Mouse (Mus musculus) megakaryocyte-erythroid progenitor cell, adult 5-6 weeks (primary cell): ENCODE results near the gene Fcgbp. TPM values are rescaled to one million over a fixed set of nuclear protein-coding genes. Genes with fewer than 3 reads are reported as not detected.
A peak's percentile ranks its signal among the peaks of the same experiment; 100 is the strongest.
"Not testable (repeated sequence)": the region's sequence is repeated elsewhere in the genome, so short reads cannot be mapped to it uniquely, and the experiment has no call there.

Experiments used
- ATAC-seq: replicated peaks from 2 replicates; pipeline ENCODE4 v1.8.0; 2016; ENCODE audit warnings: mild to moderate bottlenecking, inconsistent platforms; ENCODE audit not compliant: severe bottlenecking, poor library complexity, low FRiP score, low TSS enrichment
- total RNA-seq, 2 experiments: library from RNA; stranded (forward) in 1 of 2; stranded (reverse) in 1 of 2; fragments of 200-1000, 215-1000 nt in 1 of 2; fragments of >200 nt in 1 of 2; fragmentation: Nextera tagmentation in 1 of 2; gene quantifications; 2 replicates each; pipeline ENCODE4 v1.2.3; 2014 to 2017

Gene Fcgbp
- total RNA-seq, 2 experiments from 2014 or later: not detected

GRCm38 (mm10) chr7:28137613-28138012 lies 66.6 kb downstream of the Fcgbp start:
- ATAC-seq: no peak

GRCm38 (mm10) chr7:28148263-28148662 lies 77.2 kb downstream of the Fcgbp start:
- ATAC-seq: peak; percentile 46; the same call in 1 of the 2 replicates

GRCm38 (mm10) chr7:28149841-28150240 lies 78.8 kb downstream of the Fcgbp start:
- no peak for ATAC-seq

- no peak for ATAC-seq
Observed at GRCm38 (mm10) chr7:28151584-28152221, 80.7 kb downstream of the Fcgbp start.

GRCm38 (mm10) chr7:28153595-28153994 lies 82.6 kb downstream of the Fcgbp start:
- not testable (repeated sequence) for ATAC-seq

GRCm38 (mm10) chr7:28159292-28159691 lies 88.3 kb downstream of the Fcgbp start:
- ATAC-seq: no peak

- ATAC-seq: no peak
Observed at GRCm38 (mm10) chr7:28159893-28160292, 88.9 kb downstream of the Fcgbp start.

GRCm38 (mm10) chr7:28161163-28161749 lies 90.2 kb downstream of the Fcgbp start:
- no peak for ATAC-seq

GRCm38 (mm10) chr7:28165406-28165805 lies 94.4 kb downstream of the Fcgbp start:
- no peak for ATAC-seq

GRCm38 (mm10) chr7:28168320-28169115 lies 97.5 kb downstream of the Fcgbp start:
- ATAC-seq: peak; percentile 79

GRCm38 (mm10) chr7:28169489-28170422 lies 98.7 kb downstream of the Fcgbp start, which contains the start of gene Fbl:
Gene Fbl (plus strand): TSS chr7:28169710.
- peak; percentile 75 for ATAC-seq

Other genes starting within 250 kb of the Fcgbp start
- gene Zfp59, start 232.6 kb upstream of the Fcgbp start, total RNA-seq (2014; fragmentation: Nextera tagmentation): 4.9 and 8.0 TPM in 2 replicates
- 6.8 and 10.0 TPM in 2 replicates for gene Zfp59, start 232.6 kb upstream of the Fcgbp start, total RNA-seq (2017)
- 6.6 and 10.6 TPM in 2 replicates for gene Zfp607a, start 213.7 kb upstream of the Fcgbp start, total RNA-seq (2014; fragmentation: Nextera tagmentation)
- 7.6 and 8.9 TPM in 2 replicates for gene Zfp607a, start 213.7 kb upstream of the Fcgbp start, total RNA-seq (2017)
- gene Zfp974, start 141.8 kb upstream of the Fcgbp start, total RNA-seq (2014; fragmentation: Nextera tagmentation): 0.27 and 4.0 TPM in 2 replicates
- 0.61 and 0.80 TPM in 2 replicates for gene Zfp974, start 141.8 kb upstream of the Fcgbp start, total RNA-seq (2017)
- 16.0 and 18.9 TPM in 2 replicates for gene Zfp780b, start 92.1 kb upstream of the Fcgbp start, total RNA-seq (2014; fragmentation: Nextera tagmentation)
- gene Zfp780b, start 92.1 kb upstream of the Fcgbp start, total RNA-seq (2017): 6.4 and 10.6 TPM in 2 replicates
- gene Zfp850, start 57.1 kb upstream of the Fcgbp start, total RNA-seq (2014; fragmentation: Nextera tagmentation): 6.3 and 8.5 TPM in 2 replicates
- gene Zfp850, start 57.1 kb upstream of the Fcgbp start, total RNA-seq (2017): 16.5 and 28.9 TPM in 2 replicates
- 170 and 195 TPM in 2 replicates for gene Psmc4, start 21.1 kb upstream of the Fcgbp start, total RNA-seq (2014; fragmentation: Nextera tagmentation)
- 153 and 178 TPM in 2 replicates for gene Psmc4, start 21.1 kb upstream of the Fcgbp start, total RNA-seq (2017)
- not detected in 2 replicates for gene 9530053A07Rik, start 58.2 kb downstream of the Fcgbp start, total RNA-seq (2014; fragmentation: Nextera tagmentation)
- gene 9530053A07Rik, start 58.2 kb downstream of the Fcgbp start, total RNA-seq (2017): not detected in 2 replicates
- gene Fbl, start 98.5 kb downstream of the Fcgbp start, total RNA-seq (2014; fragmentation: Nextera tagmentation): 328 and 406 TPM in 2 replicates
- 265 and 312 TPM in 2 replicates for gene Fbl, start 98.5 kb downstream of the Fcgbp start, total RNA-seq (2017)
- 8.4 and 8.7 TPM in 2 replicates for gene Dyrk1b, start 108.2 kb downstream of the Fcgbp start, total RNA-seq (2014; fragmentation: Nextera tagmentation)
- 2.6 and 3.1 TPM in 2 replicates for gene Dyrk1b, start 108.2 kb downstream of the Fcgbp start, total RNA-seq (2017)
- 2.2 and 4.2 TPM in 2 replicates for gene Eid2, start 196.6 kb downstream of the Fcgbp start, total RNA-seq (2014; fragmentation: Nextera tagmentation)
- 2.0 and 2.9 TPM in 2 replicates for gene Eid2, start 196.6 kb downstream of the Fcgbp start, total RNA-seq (2017)
- 2.1 and 2.9 TPM in 2 replicates for gene Eid2b, start 206.5 kb downstream of the Fcgbp start, total RNA-seq (2014; fragmentation: Nextera tagmentation)
- 0.38 and 1.4 TPM in 2 replicates for gene Eid2b, start 206.5 kb downstream of the Fcgbp start, total RNA-seq (2017)
- not detected in 2 replicates for gene Selenov, start 219.9 kb downstream of the Fcgbp start, total RNA-seq (2014; fragmentation: Nextera tagmentation)
- not detected in 2 replicates for gene Selenov, start 219.9 kb downstream of the Fcgbp start, total RNA-seq (2017)
- gene Dll3, start 231.0 kb downstream of the Fcgbp start, total RNA-seq (2014; fragmentation: Nextera tagmentation): 0.45 TPM in 1 of 2 replicates, not detected in the other
- not detected in 2 replicates for gene Dll3, start 231.0 kb downstream of the Fcgbp start, total RNA-seq (2017)
- gene Timm50, start 240.8 kb downstream of the Fcgbp start, total RNA-seq (2014; fragmentation: Nextera tagmentation): 77.5 and 91.2 TPM in 2 replicates
- 31.5 and 66.9 TPM in 2 replicates for gene Timm50, start 240.8 kb downstream of the Fcgbp start, total RNA-seq (2017)